Mouse (Mus musculus) CD4-positive helper T cell, adult 2 months (primary cell): ENCODE measurements at regions not wholly inside any gene's neighbourhood (a gene's known extent, or its start where the extent isn't known, plus 50 kb on each side); places are given as distances from the start of the nearest gene placed in this dataset.

Experiments used
- DNase-seq: peaks from one replicate; pipeline ENCODE4 v3.0.0-alpha.2; 2012; ENCODE audit warnings: low read depth, missing footprints, low spot score

DNA sequence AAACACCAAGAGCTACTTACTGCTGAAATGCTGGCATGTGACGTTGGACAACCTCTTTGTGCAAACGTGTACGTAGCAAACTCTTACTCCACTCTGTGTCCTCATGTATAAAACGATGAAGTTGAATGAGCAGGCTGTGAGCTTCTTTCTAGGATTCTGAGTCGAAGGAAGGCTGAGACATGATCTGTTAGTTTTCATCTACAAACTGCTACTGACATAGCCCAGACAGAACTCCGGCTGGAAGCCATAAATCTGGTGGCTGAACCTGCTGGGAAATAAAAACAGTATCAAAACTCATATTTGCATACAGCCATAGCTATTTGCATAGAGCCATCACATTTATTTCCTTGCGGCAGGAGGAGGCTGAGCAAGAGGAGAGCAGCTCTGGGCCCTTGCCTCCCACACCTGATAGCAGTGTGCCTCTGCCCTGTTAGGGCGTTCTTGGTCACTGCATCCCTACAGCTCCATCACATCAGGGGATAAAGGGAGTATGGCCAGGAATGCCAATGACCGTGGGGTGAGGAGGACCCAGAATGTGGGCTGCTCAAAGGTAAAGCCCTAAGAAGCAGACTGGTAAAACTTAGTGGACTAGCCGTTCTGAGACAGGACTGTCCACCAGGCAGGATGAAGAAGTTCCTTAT is 206.8 kb upstream of the Ppp2r3a start:
- no peak for DNase-seq

DNA sequence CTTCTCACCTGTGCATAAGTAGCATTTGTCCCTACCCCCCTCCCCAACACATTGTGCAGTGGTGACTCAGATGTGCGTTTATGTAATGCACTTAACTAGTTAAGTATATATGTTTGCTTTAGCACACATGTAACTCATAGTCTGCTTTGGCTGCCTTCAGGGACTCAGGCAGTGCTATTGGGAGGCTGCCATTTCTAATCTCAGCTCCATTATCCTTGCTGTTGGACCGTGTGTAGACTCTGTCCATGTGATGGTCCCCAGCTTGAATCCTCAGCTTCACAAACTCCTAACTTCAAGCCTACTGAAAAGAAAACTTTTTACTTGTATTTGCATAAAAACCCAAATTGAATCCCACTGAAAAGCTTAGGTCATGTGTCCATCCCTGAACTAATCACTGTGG is 194.7 kb upstream of the Ppp2r3a start:
- no peak for DNase-seq

DNA sequence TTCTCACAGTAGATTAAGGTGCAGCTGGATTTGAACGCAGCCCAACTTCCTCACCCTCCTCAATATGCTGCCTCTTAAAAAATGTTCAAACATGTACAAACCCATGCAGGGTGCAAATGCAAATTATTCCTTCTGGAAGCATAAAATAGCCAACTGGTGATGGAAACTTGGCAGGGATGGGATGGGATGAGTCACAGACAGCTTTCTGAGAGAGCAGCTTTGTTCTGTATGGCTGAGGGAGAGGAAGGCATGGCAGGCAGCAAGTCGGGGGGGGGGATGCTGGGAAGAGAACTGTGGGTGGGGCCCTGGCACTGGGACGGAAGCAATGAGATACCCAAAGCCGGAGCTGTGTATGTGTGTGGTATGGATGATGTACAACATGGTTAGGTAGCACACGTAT is 194.2 kb upstream of the Ppp2r3a start:
- no peak for DNase-seq

DNA sequence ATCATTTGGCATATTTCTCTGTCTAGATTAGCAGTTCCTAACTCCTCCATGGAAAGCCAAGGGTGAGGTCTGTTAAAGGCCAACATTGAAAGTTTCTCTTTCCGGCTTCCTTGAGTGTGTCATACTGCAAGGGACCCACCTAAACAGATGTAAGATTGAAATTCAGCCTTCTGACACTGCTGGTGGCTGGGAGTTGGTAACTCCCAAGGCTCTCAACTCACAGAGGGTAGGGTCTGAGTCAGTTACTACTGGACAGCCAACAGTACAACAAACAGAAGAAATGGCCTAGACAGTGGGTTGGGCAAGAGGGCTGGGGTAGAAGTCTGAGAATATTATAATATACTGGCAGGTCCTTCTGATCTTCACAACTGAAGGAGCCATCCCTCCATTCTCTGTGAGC is 193.7 kb upstream of the Ppp2r3a start:
- DNase-seq: no peak

DNA sequence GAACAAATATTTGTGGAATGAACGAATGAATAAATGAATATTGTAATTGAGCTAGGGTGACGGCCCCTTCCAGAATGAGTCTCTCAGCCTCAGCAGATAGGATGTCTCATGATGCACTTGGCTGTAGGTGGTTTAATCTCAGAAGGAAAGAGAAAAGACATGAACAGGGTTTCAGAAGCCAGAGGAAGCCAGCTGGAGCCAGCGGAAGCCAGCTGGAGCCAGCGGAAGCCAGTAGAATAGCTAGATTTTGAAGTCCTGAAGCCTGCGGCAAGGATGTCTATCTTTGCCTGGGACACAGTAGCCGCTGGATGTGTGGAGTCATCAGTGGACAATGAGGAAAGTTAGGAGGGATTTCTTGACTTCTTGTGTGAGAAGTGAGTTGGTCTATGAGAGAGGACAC is 188.3 kb upstream of the Ppp2r3a start:
- DNase-seq: no peak

DNA sequence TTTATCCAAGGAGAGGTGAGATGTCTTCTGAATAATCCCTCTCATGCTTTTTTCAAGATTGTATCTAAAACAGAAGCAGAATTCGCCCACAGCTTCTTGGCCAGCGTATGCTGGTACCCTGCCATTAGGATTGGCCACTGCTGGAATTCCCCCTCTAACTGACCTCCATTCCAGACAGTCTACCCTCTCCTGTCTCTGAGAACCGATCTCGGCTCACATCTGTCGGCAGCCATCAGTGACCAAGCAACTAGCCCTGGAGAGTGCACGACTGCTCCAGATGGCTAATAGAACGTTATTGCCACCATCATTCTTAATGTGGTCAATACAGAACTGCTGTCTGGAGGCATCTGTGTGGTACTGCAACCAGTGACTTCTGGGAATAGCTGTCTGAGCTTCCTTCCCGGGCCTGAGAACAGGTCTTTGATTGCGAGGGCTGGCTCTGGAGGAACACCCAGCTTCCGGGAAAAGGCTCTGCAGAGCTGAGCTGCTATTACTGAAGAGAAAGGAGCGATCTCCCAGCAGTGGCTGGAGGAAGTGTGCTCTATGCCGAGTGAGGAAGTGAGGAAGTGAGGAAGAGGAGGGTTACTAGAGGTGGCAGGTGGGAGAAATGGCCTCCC is 187.1 kb upstream of the Ppp2r3a start:
- no peak for DNase-seq

DNA sequence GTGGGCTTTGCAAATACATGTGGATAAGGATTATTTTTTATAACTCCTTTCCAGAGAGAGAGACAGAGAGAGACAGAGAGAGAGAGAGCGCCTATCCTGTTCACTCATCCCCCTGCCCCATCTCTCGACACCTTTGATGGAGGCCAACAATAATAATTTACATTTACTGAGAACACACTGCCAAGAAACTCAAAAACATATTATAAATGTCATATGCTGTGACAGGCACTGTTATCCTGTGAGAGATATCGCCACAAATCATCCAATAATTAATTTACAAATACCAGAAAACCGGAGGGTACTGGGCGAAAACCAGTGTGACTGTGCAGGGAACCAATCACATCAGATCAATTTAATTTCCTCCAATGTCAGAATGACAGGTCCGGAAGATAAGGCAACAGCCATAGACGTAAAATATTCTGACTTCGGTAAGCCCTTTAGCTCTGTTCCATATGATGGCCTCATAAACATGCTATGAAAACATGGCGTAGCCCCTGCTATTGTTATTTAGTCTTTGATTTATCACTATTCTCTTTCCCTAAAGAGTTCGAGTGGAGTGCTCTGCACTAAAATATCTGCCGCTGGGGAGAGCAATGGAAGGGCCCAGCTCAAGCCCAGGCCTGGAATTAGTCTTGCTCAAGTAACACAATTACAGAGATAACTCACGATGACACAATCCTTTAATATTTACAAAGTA is 173.5 kb upstream of the Ppp2r3a start:
- DNase-seq: no peak

DNA sequence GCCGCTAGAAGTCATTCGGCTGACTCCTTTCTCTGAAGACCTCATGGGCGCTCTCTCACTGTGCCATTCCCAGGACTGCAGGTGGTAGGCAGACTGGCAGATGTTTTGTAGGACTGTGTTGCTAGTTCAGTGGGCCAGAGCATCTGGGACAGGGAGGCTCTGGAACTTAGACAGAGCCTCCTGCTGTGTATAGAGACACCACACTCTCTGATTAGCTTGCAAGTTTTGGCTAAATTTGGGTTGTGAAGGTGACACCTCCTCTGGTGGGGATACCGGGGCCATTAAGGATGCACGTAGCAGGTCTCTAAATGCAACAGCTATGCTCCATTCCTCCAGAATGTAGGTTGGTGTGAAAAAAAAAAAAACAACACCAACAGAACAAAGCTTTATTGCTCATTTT is 171.4 kb upstream of the Ppp2r3a start:
- no peak for DNase-seq

DNA sequence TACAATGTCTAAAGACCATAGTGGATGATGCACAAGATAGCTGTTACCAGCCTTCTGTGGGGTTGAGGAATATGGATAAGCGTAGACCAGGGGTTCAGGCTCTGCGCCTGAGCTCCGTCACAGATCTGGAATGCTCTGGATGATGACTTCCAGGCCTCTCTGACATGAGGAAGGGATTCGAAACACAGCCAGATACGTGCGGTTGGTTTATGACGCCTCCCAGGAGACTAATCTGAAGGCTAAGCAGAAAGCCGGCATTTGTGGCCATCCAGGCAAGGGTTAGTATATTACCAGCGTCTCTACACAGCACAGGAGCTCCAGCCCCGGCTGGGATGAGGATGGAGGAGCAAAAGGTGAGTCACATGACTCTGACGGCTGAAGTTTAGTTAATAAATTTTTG is 170.4 kb upstream of the Ppp2r3a start:
- DNase-seq: no peak

DNA sequence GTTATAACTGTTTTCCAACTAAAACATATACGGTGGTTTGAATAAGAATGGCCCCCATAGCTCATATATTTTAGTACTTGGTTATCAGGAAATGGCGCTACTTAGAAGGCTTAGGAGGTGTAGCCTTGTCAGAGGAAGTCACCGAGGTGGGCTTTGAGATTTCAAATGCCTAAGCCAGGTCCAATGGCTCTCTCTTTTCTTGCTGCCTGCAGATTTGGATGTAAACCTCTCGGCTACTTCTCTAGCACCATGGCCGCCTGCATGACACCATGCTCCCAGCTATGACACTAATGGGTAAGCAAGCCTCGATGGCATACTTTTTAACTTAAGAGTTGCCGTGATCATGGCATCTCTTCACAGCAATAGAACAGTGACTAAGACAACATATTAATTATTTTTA is 169.5 kb upstream of the Ppp2r3a start:
- no peak for DNase-seq

DNA sequence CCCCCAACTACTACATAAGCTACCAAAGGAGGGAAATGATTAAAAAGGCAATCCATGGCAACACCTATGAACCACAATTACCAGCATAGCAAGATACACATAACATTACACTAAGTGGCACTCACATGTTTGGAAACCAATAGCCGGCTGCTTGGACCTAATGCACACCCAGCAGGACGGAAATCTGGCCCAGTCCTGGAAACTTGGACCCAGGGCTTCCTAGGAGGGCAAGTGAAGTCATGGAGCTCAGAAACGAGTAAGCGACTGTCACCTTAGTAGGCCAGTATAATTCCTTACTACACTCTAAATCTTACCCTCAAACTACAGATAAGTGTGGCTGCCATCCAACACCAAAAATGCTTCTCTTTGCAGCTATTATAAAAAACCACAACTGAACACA is 168.6 kb upstream of the Ppp2r3a start:
- DNase-seq: no peak

DNA sequence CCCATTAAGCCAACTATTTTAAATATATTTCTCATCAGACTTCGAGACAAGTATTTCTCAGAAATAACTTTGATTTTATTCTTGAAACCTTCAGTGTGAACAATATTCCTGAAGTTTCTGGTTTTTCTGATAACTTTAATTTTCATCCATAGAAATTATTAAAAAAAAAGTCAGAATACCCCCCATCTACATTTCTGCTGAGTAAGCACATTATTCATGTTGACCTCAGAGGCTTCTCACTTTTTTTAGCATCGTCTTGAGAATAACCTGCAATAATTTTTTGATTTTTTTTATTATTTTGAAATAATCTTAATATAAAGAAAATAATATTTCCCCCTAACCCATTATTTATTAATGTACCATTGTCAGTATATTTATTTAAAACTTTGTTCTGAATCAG is 166.1 kb upstream of the Ppp2r3a start:
- DNase-seq: no peak

DNA sequence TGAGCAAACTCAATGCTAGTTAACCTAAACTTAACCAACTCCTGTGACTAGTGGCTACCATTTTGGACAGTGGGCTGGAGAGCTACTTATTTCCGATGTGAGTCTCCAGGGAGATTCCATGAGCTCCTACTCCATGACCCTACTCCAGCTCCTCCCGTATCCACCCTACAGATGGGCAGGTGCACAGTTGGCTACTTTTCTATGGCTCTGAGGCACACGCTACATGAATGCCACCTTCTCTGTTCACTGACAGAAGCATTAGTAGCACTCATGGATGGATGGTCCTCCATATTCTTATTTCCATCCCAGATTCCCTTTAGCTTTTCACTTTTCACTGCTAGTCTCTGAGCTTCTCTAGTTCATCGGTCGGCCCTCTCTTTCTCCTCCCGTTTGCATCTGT is 164.7 kb upstream of the Ppp2r3a start:
- DNase-seq: no peak

DNA sequence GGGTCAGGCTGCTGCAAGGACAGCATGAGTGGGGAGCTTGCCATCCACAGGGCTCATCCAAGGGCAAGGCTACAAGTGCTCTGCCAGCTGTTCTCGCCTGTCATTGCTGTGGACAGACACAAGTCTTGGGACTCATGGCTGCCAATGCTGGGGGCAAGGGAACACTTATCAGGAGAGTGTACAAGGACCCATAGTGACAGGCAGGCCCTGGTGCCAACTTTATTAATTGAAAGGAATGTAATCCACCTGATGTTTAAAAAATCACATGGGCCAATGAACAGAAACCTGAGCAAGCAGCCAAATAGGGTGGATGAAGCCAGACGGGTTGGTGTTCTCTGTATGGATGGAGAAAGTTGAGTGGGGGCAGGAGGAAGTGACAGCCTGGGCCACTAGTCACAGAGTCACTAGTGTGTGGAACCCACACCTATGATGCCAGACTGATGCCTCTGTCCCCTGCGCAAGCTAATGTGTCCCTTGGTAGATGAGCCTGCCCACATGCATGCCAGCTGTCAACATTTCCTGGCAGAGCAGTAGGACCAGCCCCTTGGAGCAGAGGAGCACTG is 161.6 kb upstream of the Ppp2r3a start:
- DNase-seq: no peak

DNA sequence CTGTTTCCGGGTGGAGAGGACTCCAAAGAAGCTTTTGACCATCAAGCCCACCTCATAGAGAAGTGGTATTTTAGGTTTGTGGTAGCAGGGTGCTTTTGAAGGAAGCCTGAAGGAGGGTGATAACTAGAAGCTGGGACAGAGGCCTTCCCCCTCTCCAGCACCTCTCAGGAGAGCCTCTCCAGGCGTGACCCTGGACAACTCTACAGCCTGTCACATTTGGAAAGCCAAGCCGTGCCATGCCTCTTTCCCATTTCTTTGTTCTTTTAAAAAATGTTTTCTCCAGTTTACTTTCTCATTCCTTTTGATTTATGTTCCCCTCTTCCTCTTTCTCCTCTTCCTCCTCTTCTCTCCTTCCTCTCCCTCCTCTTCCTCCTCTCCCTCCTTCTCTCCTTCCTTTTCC is 160.4 kb upstream of the Ppp2r3a start:
- DNase-seq: no peak

DNA sequence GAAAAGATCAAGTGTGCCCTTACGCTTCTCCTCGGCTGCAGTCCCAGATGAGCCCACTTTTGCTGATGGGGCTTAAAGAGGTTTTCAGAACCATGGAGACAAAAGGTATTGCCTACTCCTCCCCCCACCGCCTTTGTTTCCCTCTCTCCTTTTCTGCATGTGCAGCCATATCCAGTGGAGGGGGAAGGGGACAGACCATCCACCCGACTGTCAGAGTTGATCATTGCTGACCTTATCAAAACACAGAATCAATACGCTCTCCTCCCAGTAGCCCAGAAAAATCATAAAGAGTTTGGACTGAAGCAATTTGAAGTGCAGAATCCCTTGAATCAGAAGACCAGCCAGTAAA is 159.9 kb upstream of the Ppp2r3a start:
- no peak for DNase-seq

DNA sequence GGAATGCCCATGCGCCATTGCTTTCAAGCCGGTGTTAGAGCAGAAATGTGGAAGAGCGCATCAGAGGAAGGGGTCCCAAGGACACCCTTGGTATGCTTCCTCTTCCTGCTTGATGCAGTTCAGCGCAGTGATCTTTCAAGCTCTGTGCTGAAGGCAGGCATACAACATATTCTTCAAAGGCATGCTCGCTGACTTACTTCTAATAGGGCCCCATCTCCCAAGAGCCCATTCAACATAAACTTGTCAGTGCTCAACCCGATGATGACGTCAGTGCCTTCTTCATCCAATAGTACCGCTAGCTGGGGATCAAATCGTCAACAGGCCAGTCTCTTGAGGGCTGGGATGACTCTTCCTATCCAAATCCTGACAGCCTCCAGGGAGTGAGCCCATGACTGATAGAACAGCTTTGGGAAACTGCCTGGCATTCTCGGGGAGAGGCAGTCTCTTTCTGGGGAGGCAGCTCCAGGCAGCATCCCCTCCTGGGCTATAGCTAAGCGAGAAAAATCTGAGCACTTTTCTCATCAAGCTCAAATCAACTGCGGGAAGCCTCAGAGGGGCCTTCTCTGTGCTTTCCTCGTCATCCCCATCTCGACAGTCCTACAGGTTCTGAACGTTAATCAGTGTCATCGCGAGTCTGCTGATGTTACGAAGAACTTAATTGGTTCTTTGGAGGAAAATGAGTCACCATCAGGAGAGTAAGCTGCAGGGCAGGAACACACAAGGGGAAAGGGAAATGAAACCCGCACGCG is 159.4 kb upstream of the Ppp2r3a start:
- no peak for DNase-seq

DNA sequence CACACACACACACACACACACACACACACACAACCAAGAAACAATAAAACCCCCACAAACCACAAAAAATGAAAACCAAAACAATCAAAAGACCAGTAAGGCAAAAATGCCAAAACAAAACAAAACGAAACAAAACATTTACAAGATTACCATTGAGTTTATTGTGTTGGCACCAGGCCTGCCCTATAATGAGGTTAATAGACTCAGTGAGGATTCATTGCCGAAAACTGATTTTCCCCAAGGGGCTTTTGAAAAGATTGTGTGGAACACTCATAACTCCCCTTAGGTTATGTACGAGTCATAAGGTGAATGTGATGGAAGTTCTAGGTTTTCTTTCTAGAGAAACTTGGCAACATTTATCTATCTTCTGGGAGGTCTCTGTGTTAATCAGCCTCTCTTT is 158.8 kb upstream of the Ppp2r3a start:
- no peak for DNase-seq

DNA sequence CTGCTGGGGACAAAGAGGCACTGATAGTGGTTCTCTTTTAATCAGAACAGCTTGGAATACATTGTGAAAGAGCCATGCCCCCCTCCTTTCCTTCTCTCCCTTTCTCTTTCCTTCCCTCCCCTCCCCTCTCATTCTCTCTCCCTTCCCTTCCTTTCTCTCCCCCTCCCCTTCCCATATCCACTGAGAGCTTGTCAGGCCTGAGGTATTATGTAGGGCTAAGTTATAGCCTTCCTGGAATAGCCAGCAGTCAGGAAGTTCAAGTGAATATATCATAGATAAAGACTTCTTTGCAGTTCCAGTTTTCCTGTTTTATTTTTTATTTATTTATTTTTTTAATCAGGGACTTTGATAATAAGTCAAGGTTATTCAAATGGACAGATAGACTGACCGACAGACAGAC is 156.5 kb upstream of the Ppp2r3a start:
- DNase-seq: no peak

DNA sequence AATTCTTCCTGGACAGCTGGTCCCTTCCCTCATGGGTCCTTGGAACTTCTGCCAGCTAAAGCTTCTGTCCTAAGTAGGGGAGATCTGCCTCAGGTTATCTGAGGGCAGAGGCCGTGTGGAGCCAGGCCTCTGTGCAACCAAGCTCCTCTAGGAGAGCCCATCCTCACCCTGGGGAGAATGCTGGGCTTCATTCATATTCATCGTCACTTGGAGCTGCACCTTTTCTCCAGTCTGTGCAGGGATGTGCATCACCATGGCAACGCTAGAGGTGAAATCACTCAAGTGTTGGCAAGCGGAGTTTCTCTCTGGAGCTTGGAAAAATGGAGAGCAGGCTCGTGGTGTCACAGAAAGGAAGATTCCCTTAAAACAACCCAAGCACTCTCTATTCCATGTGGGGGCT is 155.5 kb upstream of the Ppp2r3a start:
- DNase-seq: no peak

DNA sequence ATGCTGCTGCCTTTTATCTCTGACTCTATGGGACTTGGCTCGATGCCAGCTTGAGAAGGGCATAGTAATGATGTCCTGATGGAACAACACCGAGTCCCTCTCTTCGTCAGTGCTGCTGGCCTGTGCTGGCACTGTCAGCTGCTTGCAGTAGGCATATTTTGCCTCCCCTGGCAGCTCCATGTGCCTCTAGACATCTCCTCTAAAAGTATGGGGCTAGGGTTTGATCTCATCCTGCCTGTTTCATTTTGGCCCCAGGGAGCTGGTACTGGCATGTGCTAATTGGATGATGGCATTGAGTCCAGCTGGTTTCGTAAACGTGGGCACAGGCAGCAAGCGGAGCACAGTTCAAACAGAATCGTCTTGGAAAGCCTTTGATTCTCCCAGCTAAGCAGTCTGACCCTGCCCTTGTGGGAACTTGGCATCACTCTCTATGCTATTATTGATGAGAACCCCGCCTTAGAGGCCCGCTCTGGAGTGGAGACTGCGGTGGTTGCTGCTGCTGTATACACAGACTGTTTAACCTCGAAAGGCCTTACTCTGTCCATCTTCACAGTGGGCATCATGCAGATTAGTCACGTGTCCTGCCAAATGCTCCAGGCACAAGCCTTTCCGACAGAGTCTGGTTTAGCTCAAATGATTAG is 153.0 kb upstream of the Ppp2r3a start:
- DNase-seq: no peak

DNA sequence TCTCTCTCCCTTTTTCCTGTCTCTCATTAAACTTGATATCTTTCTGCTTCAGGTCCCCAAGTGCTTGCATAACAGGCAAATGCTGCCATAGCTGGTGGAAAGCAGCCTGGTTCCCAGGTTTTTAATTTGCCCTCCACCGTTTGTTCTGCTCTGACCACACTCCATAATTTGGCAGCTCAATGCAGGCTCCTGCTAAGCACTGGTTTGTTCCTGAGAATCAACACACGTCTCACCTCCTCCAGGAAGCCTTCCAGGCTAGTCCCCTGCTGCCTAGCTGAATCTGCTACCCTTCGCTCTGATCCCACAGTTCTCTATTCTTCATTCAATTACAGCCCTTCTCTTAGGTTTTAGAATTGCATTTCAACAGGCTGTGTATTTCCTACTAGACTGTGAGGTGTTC is 152.4 kb upstream of the Ppp2r3a start:
- DNase-seq: no peak
